Mouse (Mus musculus) kidney, postnatal 36 days (tissue): ENCODE measurements at regions not wholly inside any gene's neighbourhood (a gene's known extent, or its start where the extent isn't known, plus 50 kb on each side); places are given as distances from the start of the nearest gene placed in this dataset.
"Not testable (repeated sequence)": the region's sequence is repeated elsewhere in the genome, so short reads cannot be mapped to it uniquely, and the experiment has no call there.

Experiments
- DNase-seq, 2 experiments: peaks; one replicate each; pipeline ENCODE4 v3.0.0; 2021 to 2022; ENCODE audit warnings: mixed read lengths in 2 of 2

- peak; percentile 29 to 62 for DNase-seq
Measured at GRCm38 (mm10) chr16:3114473-3115335, 476.1 kb upstream of the Olfr161 start.

- peak; percentile 11 to 44 for DNase-seq
Measured at GRCm38 (mm10) chr16:3115336-3116112, 475.3 kb upstream of the Olfr161 start.

DNA sequence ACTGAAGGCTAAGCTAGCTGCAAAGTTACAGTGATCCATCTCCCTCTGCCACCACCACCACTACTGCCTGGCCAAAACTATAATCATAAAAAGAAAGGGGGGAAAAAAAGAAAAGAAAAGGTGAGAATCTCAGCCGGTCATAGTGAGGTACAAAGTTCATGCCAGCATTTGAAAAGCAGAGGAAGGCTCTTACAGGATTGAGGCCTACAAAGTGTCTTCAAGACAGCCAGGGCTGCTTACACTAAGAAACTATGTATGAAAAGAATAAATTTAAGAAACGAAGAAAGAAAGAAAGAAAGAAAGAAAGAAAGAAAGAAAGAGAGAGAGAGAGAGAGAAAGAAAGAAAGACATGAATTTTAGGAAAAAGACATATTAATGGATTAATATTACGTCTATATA is 474.7 kb upstream of the Olfr161 start:
- DNase-seq = peak; percentile 19 to 41

- not testable (repeated sequence) for DNase-seq
Measured at GRCm38 (mm10) chr16:3121216-3121615, 469.6 kb upstream of the Olfr161 start.

- not testable (repeated sequence) for DNase-seq
Measured at GRCm38 (mm10) chr16:3122145-3122860, 468.5 kb upstream of the Olfr161 start.

GRCm38 (mm10) chr16:3122861-3123477 is 467.9 kb upstream of the Olfr161 start:
- DNase-seq = peak; percentile 45 to 62

GRCm38 (mm10) chr16:3127317-3127716 is 463.5 kb upstream of the Olfr161 start:
- DNase-seq = not testable (repeated sequence)
